Mouse (Mus musculus): ENCODE measurements around the gene Olfr464.

DNA sequence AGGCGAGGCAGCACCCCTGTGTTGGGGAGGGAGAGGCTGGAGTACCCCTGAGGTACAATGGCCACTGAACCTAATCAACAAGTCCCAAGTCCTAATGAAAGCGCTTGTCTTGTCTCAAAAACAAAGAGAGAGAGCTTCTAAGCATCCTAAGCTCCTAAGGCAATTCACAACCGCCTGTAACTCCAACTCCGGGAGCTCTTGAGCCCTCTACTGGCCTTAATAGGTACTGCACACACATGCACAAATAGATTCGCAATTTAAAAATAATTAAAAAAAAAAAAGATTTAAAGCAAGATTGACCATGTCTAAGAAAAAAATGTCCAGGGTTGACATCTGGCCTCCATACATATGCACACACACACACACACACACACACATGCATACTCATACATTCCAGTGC is 37.3 kb downstream of the Olfr464 start:
- TF ChIP-seq CTCF (IDR thresholded peaks at IDR 0.05; ENCODE audit: low read depth) (peak; percentile 66), EP300 (IDR thresholded peaks at IDR 0.05; ENCODE audit: low read depth) (no peak)

Measured in liver, postnatal 0 days (tissue).